10 mouse cellular contexts compared by ENCODE assay signal in the genomic region with DNA sequence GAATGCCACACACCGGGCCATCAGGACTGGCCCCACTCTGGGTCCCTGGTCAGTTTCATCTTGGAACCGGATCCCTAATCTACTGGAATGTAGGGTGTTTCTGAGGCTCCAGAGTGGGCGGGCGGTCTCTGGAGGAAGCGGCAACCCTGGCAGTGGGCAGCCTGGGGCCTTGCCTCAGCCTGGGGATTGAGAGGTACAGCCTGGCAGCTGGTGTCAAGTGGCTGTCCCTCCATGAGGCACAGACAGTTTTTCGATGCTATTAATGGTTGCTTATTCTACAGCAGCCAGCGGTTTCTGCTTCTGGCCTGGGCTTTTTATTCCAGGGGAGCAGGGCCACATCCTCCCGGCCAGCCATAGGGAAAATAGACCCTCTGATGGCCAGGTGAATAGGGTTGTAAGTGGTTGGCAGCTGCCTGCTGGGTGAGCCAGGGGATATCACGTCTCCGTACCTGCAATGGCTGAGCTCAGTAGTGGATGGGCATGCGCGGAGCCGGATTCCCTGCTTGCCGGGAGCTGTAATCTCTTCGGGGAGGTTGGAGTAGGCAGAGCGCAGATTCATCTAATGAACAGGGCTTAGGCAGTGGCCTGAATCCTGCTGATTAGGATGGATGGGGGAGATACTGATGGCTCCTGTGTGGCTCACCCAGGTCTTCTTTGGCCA. TPM values are rescaled to one million over a fixed set of nuclear protein-coding genes. Genes with fewer than 3 reads are reported as not detected.
A peak's percentile ranks its signal among the peaks of the same experiment; 100 is the strongest.
DNase-seq lines count a peak whose midpoint lies in the region; ATAC-seq and TF ChIP-seq lines count a peak whose summit lies in the region.
"Had no signal": no experiment of that assay in that cellular context is flagged by ENCODE, and none has a peak within 500 bp of the region (broad histone marks: within the 10 kb centered on the region; RNA-seq: fewer than 3 reads in every experiment).

No protein-coding gene starts in this region.

- no peaks in the 10 kb centered on the region for H3K9me3 ChIP-seq in lung, embryonic 15.5 days
- H3K9me3 ChIP-seq in forebrain, postnatal 0 days (ENCODE audit: low read length) = no peaks in the 10 kb centered on the region
- peaks cover 5% of the 10 kb centered on the region; the same call in 1 of the 2 replicates for H3K9me3 ChIP-seq in midbrain, embryonic 10.5 days (replicated peaks)
- H3K9me3 ChIP-seq in stomach, embryonic 14.5 days (ENCODE audit: control insufficient read depth, low read depth, low read length) = no peaks in the 10 kb centered on the region

- no peak overlapping the region for H3K4me3 ChIP-seq in lung, embryonic 15.5 days
- no peak overlapping the region for H3K4me3 ChIP-seq in forebrain, postnatal 0 days (ENCODE audit: low read depth, low read length)
- no peak overlapping the region for H3K4me3 ChIP-seq in midbrain, embryonic 10.5 days
- no peak overlapping the region for H3K4me3 ChIP-seq in stomach, embryonic 14.5 days (ENCODE audit: low read depth, low read length)

- 0 out of 2 replicates have a peak overlapping the region, but pooled peaks have one; percentile 16 for H3K4me2 ChIP-seq in lung, embryonic 15.5 days
- H3K4me2 ChIP-seq in forebrain, postnatal 0 days (ENCODE audit: low read depth) = no peak overlapping the region
- H3K4me2 ChIP-seq in stomach, embryonic 14.5 days (replicated peaks; ENCODE audit: low read depth, low read length) = no peak overlapping the region

- peaks cover 79% of the 10 kb centered on the region for H3K4me1 ChIP-seq in lung, embryonic 15.5 days
- no peaks in the 10 kb centered on the region for H3K4me1 ChIP-seq in forebrain, postnatal 0 days (ENCODE audit: insufficient read depth)
- H3K4me1 ChIP-seq in midbrain, embryonic 10.5 days = peaks cover 55% of the 10 kb centered on the region
- peaks cover 36% of the 10 kb centered on the region for H3K4me1 ChIP-seq in stomach, embryonic 14.5 days (ENCODE audit: control insufficient read depth, insufficient read depth, low read length)

- 55% methylated on average over 16 of the region's 16 CpGs for WGBS in lung, embryonic 15.5 days
- 61% methylated on average over 16 of the region's 16 CpGs for WGBS in forebrain, postnatal 0 days
- WGBS in midbrain, embryonic 10.5 days = 75% methylated on average over 16 of the region's 16 CpGs
- 63% methylated on average over 16 of the region's 16 CpGs for WGBS in stomach, embryonic 14.5 days

- no peak overlapping the region for H3K9ac ChIP-seq in lung, embryonic 15.5 days
- H3K9ac ChIP-seq in forebrain, postnatal 0 days = no peak overlapping the region
- no peak overlapping the region for H3K9ac ChIP-seq in stomach, embryonic 14.5 days (replicated peaks; ENCODE audit: low read depth, low read length)

- DNase-seq in lung, postnatal 14 days = no peak
- DNase-seq in forebrain, postnatal 0 days = no peak
- DNase-seq in midbrain, embryonic 10.5 days (ENCODE audit: low spot score) = no peak
- DNase-seq in layer of hippocampus, postnatal 14 days (ENCODE audit: low spot score in 2 of 2) = no peak
- DNase-seq in spleen, adult 12 weeks (ENCODE audit: low spot score) = no peak
- DNase-seq: cerebellum, adult 11 months; thymus, postnatal 36 days had no signal

- H3K36me3 ChIP-seq in lung, embryonic 15.5 days = no peaks in the 10 kb centered on the region
- H3K36me3 ChIP-seq in forebrain, postnatal 0 days (ENCODE audit: insufficient read depth) = no peaks in the 10 kb centered on the region
- peaks cover 7% of the 10 kb centered on the region for H3K36me3 ChIP-seq in midbrain, embryonic 10.5 days
- H3K36me3 ChIP-seq in stomach, embryonic 14.5 days (ENCODE audit: control insufficient read depth, insufficient read depth, low read length) = no peaks in the 10 kb centered on the region

- H3K27ac ChIP-seq in lung, embryonic 15.5 days = peak overlapping the region; percentile 81
- 0 out of 2 replicates have a peak overlapping the region, but pooled peaks have one; percentile 41 for H3K27ac ChIP-seq in forebrain, postnatal 0 days (ENCODE audit: low read depth, low read length)
- peak overlapping the region; percentile 69 for H3K27ac ChIP-seq in midbrain, embryonic 10.5 days (replicated peaks)
- H3K27ac ChIP-seq in stomach, embryonic 14.5 days (ENCODE audit: low read length) = peak overlapping the region; percentile 49

- no peak for TF ChIP-seq CTCF in forebrain, postnatal 0 days (IDR thresholded peaks at IDR 0.05; ENCODE audit: low read depth)

- H3K27me3 ChIP-seq in lung, embryonic 15.5 days = no peaks in the 10 kb centered on the region
- H3K27me3 ChIP-seq in forebrain, postnatal 0 days (ENCODE audit: insufficient read depth, low read length) = no peaks in the 10 kb centered on the region
- no peaks in the 10 kb centered on the region for H3K27me3 ChIP-seq in midbrain, embryonic 10.5 days (ENCODE audit: low read depth, poor library complexity, severe bottlenecking)
- no peaks in the 10 kb centered on the region for H3K27me3 ChIP-seq in stomach, embryonic 14.5 days (ENCODE audit: control insufficient read depth, insufficient read depth, low read length)
- H3K27me3 ChIP-seq: Patski had no signal

- ATAC-seq in lung, embryonic 15.5 days (ENCODE audit: borderline replicate concordance, extremely low read depth, low FRiP score, low TSS enrichment) = peak; percentile 13; the same call in 1 of the 2 replicates
- ATAC-seq in forebrain, postnatal 0 days = peak; percentile 59
- no peak for ATAC-seq in stomach, embryonic 14.5 days (ENCODE audit: insufficient number of reproducible peaks, insufficient read depth, low FRiP score, low read depth)
- ATAC-seq: Patski had no signal

RNA-seq across cellular contexts. Expression of a gene that starts 22.6 kb away (rescaled TPM):
- 9.6 and 12.6 TPM in 2 replicates for polyA plus RNA-seq in lung, embryonic 15.5 days (2015; fragmentation: Nextera tagmentation; extraction: Ambion mirVana)
- 24.2 and 48.2 TPM in 2 replicates for total RNA-seq in forebrain, postnatal 0 days (2014; rRNA removed)
- 10.5 and 15.9 TPM in 2 replicates for polyA plus RNA-seq in forebrain, postnatal 0 days (2015; fragmentation: Nextera tagmentation; extraction: Ambion mirVana)
- 12.7 and 15.6 TPM in 2 replicates for polyA plus RNA-seq in midbrain, embryonic 10.5 days (2016; fragmentation: Nextera tagmentation; extraction: Ambion mirVana)
- 11.1 and 11.6 TPM in 2 replicates for polyA plus RNA-seq in stomach, embryonic 14.5 days (2014; fragmentation: Nextera tagmentation; extraction: Ambion mirVana)
- 100 to 1,000 TPM in 1 of 2 experiments, 10 to 100 TPM in 1; 94.0 to 107 TPM for total RNA-seq in layer of hippocampus, postnatal 14 days (2021)
